Mouse (Mus musculus) T-helper 2 cell (primary cell): ENCODE results near the gene Brix1.
"Not testable (repeated sequence)": the region's sequence is repeated elsewhere in the genome, so short reads cannot be mapped to it uniquely, and the experiment has no call there.

ENCODE experiments used
- in situ Hi-C: fragments of 300-600 bp; cut with MboI, MseI; formaldehyde crosslinking; loops from one replicate; pipeline ENCODE4 v1.15.1; 2025; ENCODE audit warnings: high pct_unique_total_duplicates

Brix1 gene

GRCm38 (mm10) chr15:10485484-10486364, at the start of gene Brix1, which contains the start of gene Rad1:
Gene Brix1 (minus strand): TSS chr15:10485947.
Gene Rad1 (plus strand): TSS chr15:10486018.
- in situ Hi-C loops = loop anchor here (25.0 kb wide), 1 partner anchor 1348 kb away; the partner anchor contains the start of gene Lmbrd2

- in situ Hi-C loops = no loop called here
These were observed 48.8 kb upstream of the Brix1 start for GRCm38 (mm10) chr15:10534591-10534990.

DNA sequence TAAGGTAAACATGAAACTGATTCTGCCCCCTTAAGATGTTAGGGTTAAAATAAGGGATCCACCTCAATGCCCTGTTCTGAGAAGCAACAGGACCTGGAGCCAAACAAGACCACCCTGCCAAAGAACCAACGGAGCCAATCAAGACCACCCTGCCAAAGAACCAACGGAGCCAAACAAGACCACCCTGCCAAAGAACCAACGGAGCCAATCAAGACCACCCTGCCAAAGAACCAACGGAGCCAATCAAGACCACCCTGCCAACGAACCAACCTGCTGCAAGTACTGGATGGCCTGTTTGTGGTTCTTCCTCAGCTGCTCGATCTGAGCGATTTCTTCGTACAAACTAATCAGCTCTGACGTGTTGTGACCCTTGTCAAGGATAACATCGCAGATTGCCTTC, 47.6 kb upstream of the Brix1 start:
- in situ Hi-C loops = not testable (repeated sequence)

DNA sequence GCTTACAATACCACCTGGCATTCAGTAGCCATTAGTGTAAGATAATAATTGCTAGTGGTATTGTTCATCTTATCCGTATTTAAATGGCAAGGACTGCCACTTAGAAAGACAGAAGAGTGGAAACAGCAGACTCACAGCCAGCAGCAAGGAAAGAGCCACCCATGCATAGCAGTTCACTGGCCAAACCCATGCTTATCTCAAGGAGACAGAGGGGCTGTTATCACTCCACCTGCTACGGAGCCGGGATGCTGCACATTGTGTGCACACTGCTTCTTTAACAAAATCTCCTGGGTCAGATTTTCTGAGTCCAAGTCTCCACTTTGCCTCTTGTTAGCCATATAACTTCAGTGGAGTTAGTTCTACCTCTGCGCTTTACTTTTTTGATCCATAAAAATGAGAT, 45.6 kb upstream of the Brix1 start:
- in situ Hi-C loops = no loop called here

GRCm38 (mm10) chr15:10525896-10526295, 40.1 kb upstream of the Brix1 start:
- in situ Hi-C loops = no loop called here

- in situ Hi-C loops = loop anchor here (25.0 kb wide), 1 partner anchor 372 kb away; no protein-coding TSS in a partner anchor
These were observed 29.4 kb upstream of the Brix1 start for GRCm38 (mm10) chr15:10515166-10515565.

GRCm38 (mm10) chr15:10506099-10506498, 20.4 kb upstream of the Brix1 start:
- in situ Hi-C loops = loop anchor here (25.0 kb wide), 1 partner anchor 381 kb away; no protein-coding TSS in a partner anchor

DNA sequence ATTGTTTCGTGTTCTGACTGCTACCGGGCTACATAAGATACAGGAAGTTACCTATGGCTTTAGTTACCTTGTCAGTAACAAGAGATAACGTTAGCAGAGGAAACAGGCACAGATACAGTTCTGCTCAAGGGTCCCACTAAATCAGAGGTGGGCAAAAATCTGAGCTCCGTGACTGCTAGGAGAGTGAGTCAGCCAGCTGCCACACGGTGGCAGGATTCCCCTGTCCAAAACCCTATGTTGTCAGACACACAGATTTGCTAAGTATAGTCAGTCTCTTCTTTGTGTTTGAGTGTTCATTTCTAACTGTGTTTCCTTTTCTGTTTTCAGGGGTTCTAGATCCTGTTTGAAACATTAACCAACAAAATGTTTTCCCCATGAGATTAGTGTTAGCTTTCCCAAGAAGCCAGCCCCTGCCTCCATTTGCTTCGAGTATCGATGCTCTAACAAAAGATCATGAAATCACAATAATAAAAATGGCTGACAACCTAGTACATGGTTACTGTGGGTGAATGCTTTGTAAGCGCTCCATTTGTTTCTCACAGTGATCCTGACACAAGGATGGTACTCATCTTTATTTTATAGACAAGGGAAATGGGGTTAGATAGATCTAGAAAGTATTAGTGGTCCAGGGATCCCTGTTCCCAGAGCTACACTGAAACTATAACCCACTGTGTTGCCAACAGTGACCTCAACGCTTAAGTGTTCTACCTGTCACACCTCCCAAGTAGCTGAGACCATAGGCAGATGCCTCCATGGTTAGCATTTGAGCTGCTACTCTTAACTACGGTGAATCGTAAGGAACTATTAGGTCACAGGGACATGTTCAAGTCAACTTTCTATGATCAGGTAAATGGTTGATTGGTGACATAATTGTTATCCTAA, 15.3 kb upstream of the Brix1 start:
- in situ Hi-C loops = loop anchor here (25.0 kb wide), 1 partner anchor 386 kb away; no protein-coding TSS in a partner anchor

GRCm38 (mm10) chr15:10500035-10500434, 14.3 kb upstream of the Brix1 start:
- in situ Hi-C loops = loop anchor here (25.0 kb wide), 1 partner anchor 387 kb away; no protein-coding TSS in a partner anchor

- in situ Hi-C loops = loop anchor here (5.0 to 25.0 kb wide), 3 partner anchors 493 to 1362 kb away; partner anchors contain the start of genes Lmbrd2 and Tars
These were observed 13.8 kb upstream of the Brix1 start for GRCm38 (mm10) chr15:10499593-10499992.

DNA sequence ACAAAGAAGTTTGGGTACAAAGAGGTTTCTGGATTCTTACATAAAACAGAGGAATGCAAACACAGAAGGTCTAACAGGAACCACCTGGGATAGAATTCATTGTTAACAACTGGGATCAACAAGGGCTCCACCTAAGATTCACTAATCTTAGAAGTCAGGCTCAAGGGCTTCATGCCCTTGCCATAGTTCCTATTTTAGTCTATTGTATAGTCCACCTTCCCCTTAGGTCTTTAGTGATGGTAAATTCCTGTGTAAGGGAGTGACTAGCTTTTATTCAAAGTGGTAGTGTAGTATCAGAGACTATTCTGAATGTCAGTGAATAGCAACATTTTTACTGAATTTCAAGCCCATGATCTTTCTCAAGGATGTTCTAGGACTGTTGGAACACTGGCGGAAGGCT, 10.9 kb upstream of the Brix1 start:
- in situ Hi-C loops = loop anchor here (5.0 to 25.0 kb wide), 3 partner anchors 496 to 1359 kb away; partner anchors contain the start of genes Lmbrd2 and Tars

- in situ Hi-C loops = loop anchor here (5.0 to 25.0 kb wide), 3 partner anchors 496 to 1359 kb away; partner anchors contain the start of genes Lmbrd2 and Tars
These were observed 10.2 kb upstream of the Brix1 start for GRCm38 (mm10) chr15:10495944-10496343.

DNA sequence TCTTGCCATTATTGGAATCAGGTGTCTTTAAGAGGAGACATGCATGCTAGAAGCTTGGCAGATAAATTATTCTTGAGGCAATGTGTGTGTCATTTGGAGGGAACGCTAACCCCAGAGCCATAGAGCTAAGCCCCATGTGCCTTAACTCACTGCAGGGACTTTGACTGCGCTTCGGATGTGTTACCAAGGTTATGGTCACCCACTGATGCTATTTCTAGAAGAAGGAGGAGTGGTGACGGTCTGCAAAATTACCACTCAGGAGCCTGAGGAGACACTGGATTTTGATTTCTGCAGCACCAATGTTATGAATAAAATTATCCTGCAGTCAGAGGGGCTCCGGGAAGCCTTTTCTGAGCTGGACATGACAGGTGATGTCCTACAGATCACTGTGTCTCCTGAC, 4.4 kb upstream of the Brix1 start:
- in situ Hi-C loops = loop anchor here (10.0 to 25.0 kb wide), 2 partner anchors 905 to 1353 kb away; partner anchors contain the start of genes Lmbrd2 and Tars

DNA sequence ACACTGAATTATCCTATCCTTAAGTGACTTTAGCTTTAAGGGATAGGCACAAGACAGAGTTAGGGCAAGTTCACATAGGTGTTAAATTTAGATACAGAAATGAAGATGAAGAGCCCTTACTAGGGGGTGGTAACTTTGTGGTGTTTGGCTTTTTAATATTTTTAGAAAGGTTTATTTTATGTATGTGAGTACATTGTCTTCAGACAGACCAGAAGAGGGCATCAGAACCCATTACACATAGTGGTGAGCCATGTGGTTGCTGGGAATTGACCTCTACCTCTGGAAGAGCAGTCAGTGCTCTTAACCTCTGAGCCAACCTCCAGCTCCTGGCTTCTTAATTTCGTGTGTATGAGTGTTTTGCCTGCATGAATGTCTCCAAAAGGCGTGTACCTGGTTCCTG, 1.5 kb upstream of the Brix1 start:
- in situ Hi-C loops = loop anchor here (25.0 kb wide), 1 partner anchor 1350 kb away; the partner anchor contains the start of gene Lmbrd2

- in situ Hi-C loops = loop anchor here (25.0 kb wide), 1 partner anchor 1349 kb away; the partner anchor contains the start of gene Lmbrd2
These were observed 655 bp upstream of the Brix1 start for GRCm38 (mm10) chr15:10486365-10486839.

DNA sequence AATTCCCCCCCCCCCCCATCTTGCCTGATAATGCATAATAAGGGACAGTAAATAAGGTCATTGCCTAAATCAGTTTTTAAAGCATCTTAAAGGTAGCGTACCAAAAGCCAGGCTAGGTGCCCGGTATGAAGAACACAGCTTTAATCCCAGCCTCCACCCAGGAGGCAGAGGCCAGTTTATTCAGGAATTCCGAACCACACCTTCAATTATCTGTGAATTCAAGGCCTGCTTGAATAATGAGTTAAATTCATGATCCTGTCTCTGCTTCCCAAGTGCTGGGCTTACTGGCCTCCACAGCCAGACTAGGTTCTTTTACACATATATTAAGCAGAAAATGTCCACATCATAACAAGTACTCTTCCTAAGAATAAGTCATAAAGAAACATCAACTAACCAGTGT, 14.8 kb downstream of the Brix1 start:
- in situ Hi-C loops = no loop called here

GRCm38 (mm10) chr15:10470151-10470831, 15.5 kb downstream of the Brix1 start, which contains the start of gene Dnajc21:
Gene Dnajc21 (minus strand): TSS chr15:10470516.
- in situ Hi-C loops = no loop called here

GRCm38 (mm10) chr15:10469641-10470150, 16.1 kb downstream of the Brix1 start:
- in situ Hi-C loops = loop anchor here (10.0 kb wide), 1 partner anchor 905 kb away; no protein-coding TSS in a partner anchor

- in situ Hi-C loops = loop anchor here (10.0 kb wide), 1 partner anchor 906 kb away; no protein-coding TSS in a partner anchor
These were observed 17.0 kb downstream of the Brix1 start for GRCm38 (mm10) chr15:10468761-10469160.

GRCm38 (mm10) chr15:10464678-10465077, 21.1 kb downstream of the Brix1 start:
- in situ Hi-C loops = loop anchor here (10.0 kb wide), 1 partner anchor 910 kb away; no protein-coding TSS in a partner anchor
